Mouse (Mus musculus) heart, adult 2 months (tissue): ENCODE data around the gene Slc2a13.

Source experiments
- CTCF ChIP-seq: fragments of 200-600 bp; IDR thresholded peaks from 2 replicates; pipeline ENCODE4 v1.8.1; 2022; ENCODE audit warnings: antibody characterized with exemption, mild to moderate bottlenecking, moderate library complexity
- EP300 ChIP-seq: fragments of 200-500 bp; IDR thresholded peaks from 2 replicates; pipeline ENCODE4 v1.6.1; 2011; ENCODE audit warnings: low read depth, low read length, control low read depth; ENCODE audit not compliant: insufficient read depth
- POLR2A ChIP-seq: fragments of 200-500 bp; IDR thresholded peaks from 2 replicates; pipeline ENCODE4 v1.6.1; 2011; ENCODE audit warnings: mild to moderate bottlenecking, low read depth, low read length, control low read depth; ENCODE audit not compliant: insufficient read depth

DNA sequence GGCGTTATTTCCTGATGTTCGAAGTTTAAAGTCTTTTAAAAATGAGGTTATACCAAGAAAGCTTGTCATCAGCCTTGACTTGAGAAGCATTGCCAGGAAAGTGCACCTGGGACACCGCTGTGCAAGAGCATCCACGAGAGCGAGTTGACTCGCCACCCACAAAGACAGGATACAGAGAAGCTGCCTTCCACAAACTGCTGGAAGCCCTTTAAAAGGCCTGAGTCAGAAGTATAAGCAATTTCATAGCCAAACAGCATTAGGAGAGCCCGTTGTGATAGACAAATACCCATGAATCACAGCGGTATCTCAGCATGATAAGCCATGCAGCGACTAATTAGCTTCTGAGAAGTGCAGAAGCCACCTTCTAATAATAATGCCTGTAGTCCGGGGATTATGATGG, 48.6 kb downstream of the Slc2a13 start:
- TF ChIP-seq EP300 (no peak), CTCF (no peak), POLR2A (no peak)
